Mouse (Mus musculus) liver, adult (tissue): ENCODE measurements around the gene Lrrc8c.

ENCODE experiments used
- GATA4 ChIP-seq: IDR thresholded peaks from 2 replicates; pipeline ENCODE4 v1.6.1; 2014; ENCODE audit warnings: mild to moderate bottlenecking, low read length; ENCODE audit not compliant: insufficient replicate concordance

Lrrc8c gene

GRCm38 (mm10) chr5:105519096-105519975 is at the start of gene Lrrc8c:
Gene Lrrc8c (plus strand): TSS chr5:105519388.
- TF ChIP-seq GATA4: peak; percentile 0; the same call in 1 of the 2 replicates

DNA sequence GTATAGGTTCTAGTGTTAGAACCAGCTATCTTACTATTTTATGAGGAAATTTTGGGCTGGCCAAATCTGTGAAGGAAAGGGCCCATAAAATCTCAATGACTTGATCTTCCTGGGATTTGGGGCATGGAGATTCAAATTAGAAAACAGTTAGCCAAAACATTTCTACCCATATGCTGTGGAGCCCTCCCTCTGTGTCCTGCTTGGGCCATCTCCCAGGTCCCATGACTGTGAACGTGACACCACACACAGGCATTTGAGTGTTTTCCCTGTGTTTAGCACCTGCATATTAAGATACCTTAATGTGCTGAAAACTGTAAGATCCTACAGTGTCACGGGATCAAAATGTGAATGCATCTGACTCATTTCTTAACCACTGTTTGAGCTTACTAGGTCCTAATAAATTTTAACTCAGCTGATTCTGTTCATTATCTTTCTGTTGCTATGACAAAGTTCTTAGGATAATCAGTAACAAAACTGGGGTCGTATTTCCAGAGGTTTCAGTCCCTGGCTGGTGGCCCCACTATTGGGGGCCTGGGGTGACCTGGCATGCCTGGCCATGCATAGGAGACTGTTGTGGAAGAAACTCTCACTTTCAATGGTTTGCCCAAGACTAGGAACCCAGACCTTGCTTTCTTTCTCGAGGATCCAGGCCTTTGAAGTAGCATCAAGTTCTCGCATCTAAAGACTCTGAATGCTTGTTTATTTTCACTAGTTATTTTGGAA is 46.0 kb upstream of the Lrrc8c start:
- no peak for TF ChIP-seq GATA4

- TF ChIP-seq GATA4: no peak
Observed at GRCm38 (mm10) chr5:105477527-105477926, 41.7 kb upstream of the Lrrc8c start.

- no peak for TF ChIP-seq GATA4
Observed at GRCm38 (mm10) chr5:105479673-105480072, 39.5 kb upstream of the Lrrc8c start.

- no peak for TF ChIP-seq GATA4
Observed at GRCm38 (mm10) chr5:105480561-105480960, 38.6 kb upstream of the Lrrc8c start.

DNA sequence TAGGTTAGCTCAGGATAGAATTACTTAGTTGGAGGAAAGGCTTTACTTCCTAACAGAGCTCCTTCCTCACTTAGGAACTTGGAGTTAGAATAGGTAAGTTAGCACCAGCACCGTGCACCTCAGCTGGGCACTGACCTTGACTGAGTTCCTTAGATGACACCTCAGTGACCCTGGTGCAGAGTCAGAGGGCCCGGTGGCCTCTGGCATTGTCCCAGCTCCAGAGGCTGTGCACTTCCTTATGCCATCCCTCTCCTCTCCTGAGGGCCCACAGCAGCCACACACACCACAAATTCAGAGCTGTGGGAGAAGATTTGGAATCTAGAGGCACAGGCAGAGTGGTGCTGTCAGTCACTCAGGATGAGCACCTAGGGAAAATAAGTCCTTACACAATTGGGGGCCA is 35.6 kb upstream of the Lrrc8c start:
- TF ChIP-seq GATA4: no peak

GRCm38 (mm10) chr5:105484247-105484646 is 34.9 kb upstream of the Lrrc8c start:
- no peak for TF ChIP-seq GATA4

- no peak for TF ChIP-seq GATA4
Observed at GRCm38 (mm10) chr5:105484891-105485290, 34.3 kb upstream of the Lrrc8c start.

- TF ChIP-seq GATA4: no peak
Observed at GRCm38 (mm10) chr5:105490211-105490610, 29.0 kb upstream of the Lrrc8c start.

DNA sequence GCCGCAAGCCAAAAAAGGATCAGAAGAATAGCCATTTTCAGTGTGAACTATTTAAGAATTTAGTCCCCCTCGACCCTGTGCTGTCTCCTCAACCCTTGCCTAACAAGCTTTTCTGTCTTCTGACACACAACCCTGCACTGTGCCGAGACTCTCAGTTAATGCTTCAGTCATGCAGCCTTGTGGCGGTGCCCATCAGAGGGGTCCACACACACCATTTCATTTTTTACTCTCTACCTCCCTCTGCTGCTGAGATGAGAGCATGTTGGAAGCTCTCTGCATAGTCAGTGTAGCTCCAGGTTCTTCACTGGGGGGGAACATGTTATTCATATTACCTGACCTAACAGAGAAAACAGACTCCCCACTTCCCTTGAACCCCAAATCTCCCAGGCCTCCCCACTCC is 27.8 kb upstream of the Lrrc8c start:
- no peak for TF ChIP-seq GATA4

DNA sequence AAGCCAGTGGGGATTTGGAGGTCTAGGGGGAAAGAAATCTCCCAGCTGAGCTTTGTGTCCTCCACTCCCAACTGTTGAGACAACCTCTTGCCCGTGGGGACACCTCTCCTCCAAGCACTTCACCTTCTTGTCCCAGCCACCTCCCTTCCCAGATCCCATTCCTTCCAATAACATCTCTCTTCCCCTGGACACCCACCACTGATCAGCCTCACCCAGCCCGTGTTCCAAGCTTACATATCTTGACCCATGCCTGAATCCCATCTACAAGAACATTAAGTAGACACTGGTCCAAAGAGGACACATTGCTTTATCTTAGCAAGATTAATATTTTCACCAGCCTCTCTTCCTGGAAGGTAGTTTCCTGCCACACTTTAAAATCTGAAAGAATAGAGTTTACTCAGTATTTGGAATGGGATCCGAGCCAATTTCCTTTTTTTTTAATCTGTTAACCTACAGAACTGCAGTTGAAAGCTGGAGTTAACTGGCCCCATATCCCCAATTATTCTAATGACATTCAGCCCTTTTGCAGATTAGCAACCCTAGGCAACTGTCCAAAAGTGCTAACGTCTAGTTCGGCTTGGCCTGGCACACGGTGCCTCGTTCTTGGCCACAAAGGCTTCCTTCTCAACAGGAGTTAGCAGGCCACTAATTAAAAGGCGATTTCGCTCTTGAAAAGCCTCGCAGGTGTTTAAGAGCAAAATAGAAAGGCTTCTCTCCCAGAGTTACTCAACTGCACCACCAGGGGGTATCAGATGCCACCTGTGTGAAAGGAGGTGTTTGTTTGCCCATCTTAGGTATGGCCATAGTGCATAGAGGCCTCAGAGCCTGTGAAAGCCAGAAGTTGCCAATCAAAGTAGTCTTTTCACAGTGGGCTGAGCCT is 26.6 kb upstream of the Lrrc8c start:
- no peak for TF ChIP-seq GATA4

- TF ChIP-seq GATA4: no peak
Observed at GRCm38 (mm10) chr5:105493377-105493776, 25.8 kb upstream of the Lrrc8c start.

DNA sequence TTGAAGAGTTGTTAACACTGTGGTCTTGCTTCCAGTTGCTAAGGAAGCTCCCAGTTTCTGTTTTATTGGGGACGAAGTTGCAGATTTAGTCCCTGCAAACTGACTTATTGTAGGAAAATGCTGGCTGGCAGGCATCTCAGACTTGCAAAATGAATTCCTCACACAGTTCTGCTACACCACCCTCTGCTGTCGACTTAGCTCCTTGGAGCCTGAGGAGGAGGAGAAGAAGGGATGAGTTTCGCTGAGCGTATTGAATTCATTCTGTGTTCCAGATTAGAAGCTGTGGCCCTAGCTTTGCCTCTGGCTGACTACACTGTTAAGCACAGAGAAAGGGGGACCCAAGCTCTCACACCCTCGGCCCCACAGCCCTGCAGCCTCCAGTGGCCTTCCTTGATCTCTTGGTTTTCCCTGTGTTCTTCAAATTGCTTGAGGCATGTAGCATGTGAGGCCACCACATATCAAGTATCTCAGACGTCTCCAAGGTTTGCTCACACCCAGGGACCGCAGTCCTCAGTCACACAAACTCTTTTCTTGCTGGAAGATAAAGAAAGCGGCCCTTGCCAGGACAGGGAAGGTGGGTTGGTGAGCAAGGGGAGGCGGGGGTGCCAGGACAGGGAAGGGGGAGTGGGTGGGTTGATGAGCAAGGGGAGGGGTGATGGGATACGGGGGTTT is 24.8 kb upstream of the Lrrc8c start:
- no peak for TF ChIP-seq GATA4
